Mouse (Mus musculus) lung, postnatal 0 days (tissue): ENCODE results near the gene Clstn2.

Experiments
- CTCF ChIP-seq: IDR thresholded peaks from 2 replicates; pipeline ENCODE4 v1.5.1; 2016; ENCODE audit warnings: antibody characterized with exemption, mild to moderate bottlenecking
- EP300 ChIP-seq: IDR thresholded peaks from 2 replicates; pipeline ENCODE4 v1.6.1; 2016; ENCODE audit warnings: antibody characterized with exemption, mild to moderate bottlenecking, control low read depth

DNA sequence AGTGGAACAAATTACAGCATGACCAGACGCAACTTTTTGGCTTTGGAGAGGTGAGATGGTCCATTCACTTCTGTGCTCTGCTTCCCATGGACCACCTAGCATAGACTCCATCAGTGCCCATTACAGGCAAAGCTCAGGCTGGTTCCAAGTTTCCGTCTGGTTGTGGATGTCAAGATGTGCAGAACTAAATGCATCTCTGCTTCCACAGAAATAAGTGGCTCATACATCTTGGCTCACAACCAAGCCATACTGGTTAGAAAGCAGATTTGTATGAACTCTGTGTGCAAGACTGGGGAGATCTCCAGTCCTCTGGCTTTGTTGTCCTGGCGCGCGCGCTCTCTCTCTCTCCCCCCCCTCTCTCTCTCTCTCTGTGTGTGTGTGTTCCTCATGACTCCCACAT lies 537.9 kb downstream of the Clstn2 start:
- no peak for TF ChIP-seq CTCF
- TF ChIP-seq EP300: no peak
